Mouse (Mus musculus): ENCODE results near the gene Gm20388. TPM values are rescaled to one million over a fixed set of nuclear protein-coding genes. Genes with fewer than 3 reads are reported as not detected.

The Gm20388 gene
- total and polyA plus RNA-seq, 2 experiments from 2014 or later: 51.3 TPM; not detected in 1

DNA sequence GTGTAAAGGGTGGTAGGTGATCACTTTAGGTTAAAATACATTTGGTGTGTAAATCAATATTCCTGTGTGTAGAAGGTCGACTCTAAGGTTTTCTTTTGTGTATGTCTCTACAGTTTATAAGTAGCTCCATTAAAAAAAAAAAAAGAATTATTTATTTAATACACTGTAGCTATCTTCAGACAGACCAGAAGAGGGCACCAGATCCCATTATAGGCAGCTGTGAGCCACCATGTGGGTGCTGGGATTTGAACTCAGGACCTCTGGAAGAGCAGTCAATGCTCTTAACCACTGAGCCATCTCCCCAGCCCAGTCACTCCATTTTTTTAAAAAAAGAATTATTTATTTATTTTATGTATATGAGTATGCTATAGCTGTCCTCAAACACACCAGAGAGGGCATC, 3197.4 kb downstream of the Gm20388 start:
- ATAC-seq: no peak
- H3K27me3 ChIP-seq (ENCODE audit: insufficient read depth, low read length): no peaks in the 10 kb centered on the region
- no peak overlapping the region for H3K4me3 ChIP-seq (ENCODE audit: low read depth, low read length)
- TF ChIP-seq CTCF (IDR thresholded peaks at IDR 0.05; ENCODE audit: low read depth): 0 out of 2 replicates have a peak, but pooled peaks have one; percentile 23
- DNase-seq: no peak
- H3K9me3 ChIP-seq (ENCODE audit: low read length): no peaks in the 10 kb centered on the region
- H3K4me1 ChIP-seq (ENCODE audit: insufficient read depth): 0 out of 2 replicates have a peak, but pooled peaks cover 7% of the 10 kb centered on the region
- no peak overlapping the region for H3K4me2 ChIP-seq (ENCODE audit: low read depth)
- 71% methylated on average over 1 of the region's 1 CpGs for WGBS
- H3K9ac ChIP-seq: no peak overlapping the region
- H3K36me3 ChIP-seq (ENCODE audit: insufficient read depth): peaks cover 22% of the 10 kb centered on the region
- H3K27ac ChIP-seq (ENCODE audit: low read depth, low read length): no peak overlapping the region

DNA sequence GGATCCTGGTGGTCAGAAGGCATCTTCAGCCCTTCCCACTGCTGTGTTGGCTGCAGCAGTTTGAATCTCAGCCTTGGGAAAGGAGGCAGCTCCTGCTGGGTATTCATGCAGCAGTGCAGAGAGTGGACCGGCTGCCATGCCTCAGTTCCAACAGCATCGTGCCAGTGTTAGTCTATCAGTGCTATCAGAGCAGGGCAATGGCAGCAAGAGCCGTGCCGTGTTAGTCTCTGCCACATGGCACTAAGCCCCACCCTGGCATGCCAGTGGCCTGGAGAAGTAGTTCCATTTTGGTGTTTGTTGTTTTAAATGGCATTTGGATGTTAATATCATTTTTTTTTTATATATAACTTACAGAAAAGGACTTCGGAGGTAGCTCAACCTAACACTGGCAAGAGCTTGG, 3198.3 kb downstream of the Gm20388 start:
- WGBS: 84% methylated on average over 5 of the region's 5 CpGs
- H3K27me3 ChIP-seq (ENCODE audit: insufficient read depth, low read length): no peaks in the 10 kb centered on the region
- no peak overlapping the region for H3K4me2 ChIP-seq (ENCODE audit: low read depth)
- no peak for TF ChIP-seq CTCF (IDR thresholded peaks at IDR 0.05; ENCODE audit: low read depth)
- peaks cover 14% of the 10 kb centered on the region for H3K36me3 ChIP-seq (ENCODE audit: insufficient read depth)
- no peak for ATAC-seq
- no peak overlapping the region for H3K9ac ChIP-seq
- no peak overlapping the region for H3K4me3 ChIP-seq (ENCODE audit: low read depth, low read length)
- H3K4me1 ChIP-seq (ENCODE audit: insufficient read depth): no peaks in the 10 kb centered on the region
- no peak for DNase-seq
- no peaks in the 10 kb centered on the region for H3K9me3 ChIP-seq (ENCODE audit: low read length)
- no peak overlapping the region for H3K27ac ChIP-seq (ENCODE audit: low read depth, low read length)

DNA sequence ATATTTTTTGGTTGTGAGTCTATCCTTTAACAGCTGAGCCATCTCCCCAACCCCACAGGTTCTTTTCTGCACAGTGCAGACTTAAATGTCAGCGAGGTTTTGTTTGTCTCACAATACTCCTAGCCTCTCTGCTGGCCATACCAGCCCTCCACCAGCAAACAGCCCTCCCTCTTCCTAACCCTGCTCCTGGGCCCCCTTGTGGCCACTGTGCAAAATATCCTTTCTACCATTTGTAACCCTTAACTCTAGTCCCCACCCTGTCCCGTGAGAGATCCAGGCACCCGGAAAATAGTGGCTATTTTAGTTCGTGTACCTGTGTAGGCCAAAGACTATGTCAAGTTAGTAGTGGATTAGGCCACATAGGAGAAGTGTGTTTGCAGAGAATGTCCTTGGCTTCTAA, 3200.0 kb downstream of the Gm20388 start:
- H3K4me2 ChIP-seq (ENCODE audit: low read depth): no peak overlapping the region
- no peaks in the 10 kb centered on the region for H3K4me1 ChIP-seq (ENCODE audit: insufficient read depth)
- H3K9ac ChIP-seq: no peak overlapping the region
- H3K4me3 ChIP-seq (ENCODE audit: low read depth, low read length): no peak overlapping the region
- no peak overlapping the region for H3K27ac ChIP-seq (ENCODE audit: low read depth, low read length)
- H3K36me3 ChIP-seq (ENCODE audit: insufficient read depth): no peaks in the 10 kb centered on the region
- 0 out of 2 replicates have a peak, but pooled peaks cover 1% of the 10 kb centered on the region for H3K27me3 ChIP-seq (ENCODE audit: insufficient read depth, low read length)
- WGBS: 17% methylated on average over 4 of the region's 4 CpGs
- peak; percentile 71 for TF ChIP-seq CTCF (IDR thresholded peaks at IDR 0.05; ENCODE audit: low read depth)
- ATAC-seq: peak; percentile 75
- no peaks in the 10 kb centered on the region for H3K9me3 ChIP-seq (ENCODE audit: low read length)
- no peak for DNase-seq

DNA sequence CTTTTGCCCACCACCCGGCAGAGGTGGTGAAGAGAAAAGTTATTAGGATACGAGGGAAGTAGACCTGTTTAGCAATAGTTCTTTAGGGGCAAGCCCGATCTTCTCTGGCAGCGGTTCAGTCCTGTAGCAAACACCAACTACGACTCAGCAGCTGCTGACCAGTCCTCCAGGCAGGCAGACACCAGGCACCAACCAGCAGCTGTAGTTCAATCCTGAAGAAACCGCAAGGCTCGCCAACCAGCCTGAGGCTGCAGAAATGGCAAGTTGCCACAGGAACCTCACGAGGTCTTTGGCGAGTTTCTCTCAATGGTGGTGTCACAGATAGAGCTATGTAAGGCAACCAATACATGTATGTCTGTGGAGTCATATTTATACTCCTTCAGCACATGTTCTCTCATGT, 3202.3 kb downstream of the Gm20388 start:
- Histone ChIP-seq H3K27ac (ENCODE audit: low read depth, low read length) (no peak overlapping the region), H3K4me3 (ENCODE audit: low read depth, low read length) (no peak overlapping the region), H3K4me1 (ENCODE audit: insufficient read depth) (0 out of 2 replicates have a peak, but pooled peaks cover 4% of the 10 kb centered on the region), H3K36me3 (ENCODE audit: insufficient read depth) (no peaks in the 10 kb centered on the region), H3K27me3 (ENCODE audit: insufficient read depth, low read length) (peaks cover 20% of the 10 kb centered on the region; the same call in 1 of the 2 replicates), H3K9me3 (ENCODE audit: low read length) (no peaks in the 10 kb centered on the region), H3K9ac (no peak overlapping the region), H3K4me2 (ENCODE audit: low read depth) (no peak overlapping the region)
- DNase-seq: no peak
- WGBS: 76% methylated on average over 9 of the region's 9 CpGs
- no peak for TF ChIP-seq CTCF (IDR thresholded peaks at IDR 0.05; ENCODE audit: low read depth)
- ATAC-seq: no peak

DNA sequence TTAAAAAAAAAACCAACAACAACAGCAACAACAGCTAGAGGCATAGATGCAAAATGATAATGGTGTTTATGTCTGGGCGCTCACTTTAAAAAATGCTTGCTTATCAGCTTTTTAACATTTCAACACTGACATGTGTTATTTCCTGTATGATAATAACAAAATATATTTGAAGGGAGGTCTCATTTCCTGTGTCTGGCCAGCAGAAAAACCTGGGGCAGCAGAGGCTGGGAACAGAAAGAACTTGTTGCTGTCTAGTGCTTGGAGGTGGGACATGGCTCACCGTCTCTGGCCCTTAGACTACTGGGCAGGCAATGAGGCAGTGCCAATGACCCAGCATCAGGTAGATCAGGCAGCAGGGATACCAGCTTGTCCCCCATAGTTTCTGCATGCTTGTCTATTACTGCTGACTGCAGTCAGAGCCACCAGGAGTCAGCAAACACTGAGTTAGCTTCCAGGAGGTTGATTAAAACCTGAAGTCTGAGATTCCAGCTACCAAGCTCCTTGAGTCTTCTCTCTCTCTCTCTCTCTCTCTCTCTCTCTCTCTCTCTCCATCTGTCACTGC, 3203.3 kb downstream of the Gm20388 start:
- Histone ChIP-seq H3K9ac (no peak overlapping the region), H3K9me3 (ENCODE audit: low read length) (no peaks in the 10 kb centered on the region), H3K4me3 (ENCODE audit: low read depth, low read length) (no peak overlapping the region), H3K36me3 (ENCODE audit: insufficient read depth) (no peaks in the 10 kb centered on the region), H3K27me3 (ENCODE audit: insufficient read depth, low read length) (peaks cover 31% of the 10 kb centered on the region), H3K4me2 (ENCODE audit: low read depth) (no peak overlapping the region), H3K27ac (ENCODE audit: low read depth, low read length) (no peak overlapping the region), H3K4me1 (ENCODE audit: insufficient read depth) (0 out of 2 replicates have a peak, but pooled peaks cover 4% of the 10 kb centered on the region)
- WGBS: 69% methylated on average over 2 of the region's 2 CpGs
- ATAC-seq (no peak), DNase-seq (no peak)
- TF ChIP-seq CTCF (IDR thresholded peaks at IDR 0.05; ENCODE audit: low read depth): peak; percentile 54

DNA sequence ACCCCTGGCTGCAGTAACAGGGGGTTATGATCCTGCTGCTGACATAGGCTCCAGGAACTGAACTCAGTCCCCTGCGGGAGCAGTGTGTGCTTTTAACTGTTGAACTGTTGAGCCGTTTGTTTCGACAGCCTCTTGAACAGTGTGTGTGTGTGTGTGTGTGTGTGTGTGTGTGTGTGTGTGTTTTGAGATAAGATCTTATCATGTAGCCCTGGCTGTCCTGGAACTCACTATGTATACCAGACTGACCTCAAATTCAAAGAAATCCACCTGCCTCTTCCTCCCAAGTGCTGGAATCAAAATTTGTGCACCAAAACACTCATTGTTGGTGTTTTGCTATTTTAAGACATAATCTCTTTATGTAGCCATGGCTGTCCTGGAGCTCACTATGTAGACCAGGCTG, 3204.0 kb downstream of the Gm20388 start:
- Histone ChIP-seq H3K9me3 (ENCODE audit: low read length) (no peaks in the 10 kb centered on the region), H3K27me3 (ENCODE audit: insufficient read depth, low read length) (peaks cover 37% of the 10 kb centered on the region), H3K4me1 (ENCODE audit: insufficient read depth) (0 out of 2 replicates have a peak, but pooled peaks cover 4% of the 10 kb centered on the region), H3K9ac (no peak overlapping the region), H3K4me3 (ENCODE audit: low read depth, low read length) (no peak overlapping the region), H3K36me3 (ENCODE audit: insufficient read depth) (no peaks in the 10 kb centered on the region), H3K27ac (ENCODE audit: low read depth, low read length) (no peak overlapping the region), H3K4me2 (ENCODE audit: low read depth) (no peak overlapping the region)
- 74% methylated on average over 3 of the region's 3 CpGs for WGBS
- TF ChIP-seq CTCF (IDR thresholded peaks at IDR 0.05; ENCODE audit: low read depth): no peak
- ATAC-seq: no peak
- no peak for DNase-seq

DNA sequence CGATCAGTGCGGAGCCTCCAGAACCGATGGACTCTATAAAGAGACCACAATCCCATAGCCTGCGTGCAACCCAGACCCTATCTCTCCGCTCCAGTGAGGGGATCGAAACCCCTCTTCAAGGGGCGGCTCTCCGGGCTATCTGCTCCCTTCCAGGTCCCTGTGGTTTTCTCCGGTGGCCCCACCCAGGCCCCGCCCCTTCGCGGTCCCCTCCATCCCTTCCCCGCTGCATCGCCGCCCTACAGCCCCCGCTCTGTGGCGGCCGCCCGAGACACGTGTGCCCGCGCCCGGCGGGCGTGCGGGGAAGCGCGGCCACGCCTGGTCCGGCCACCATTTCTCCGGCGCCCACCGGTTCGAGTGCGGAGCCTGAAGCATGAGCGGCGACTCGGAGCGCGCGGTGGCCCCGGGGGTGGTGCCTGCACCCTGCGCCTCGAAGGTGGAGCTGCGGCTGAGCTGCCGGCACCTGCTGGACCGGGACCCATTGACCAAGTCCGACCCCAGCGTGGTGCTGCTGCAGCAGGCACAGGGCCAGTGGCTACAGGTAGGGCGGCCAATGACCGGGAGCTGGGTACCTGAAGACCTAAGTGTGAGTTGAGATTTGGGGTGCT, 3206.6 kb downstream of the Gm20388 start, which contains the start of gene Cpne7:
Gene Cpne7, plus strand, starts transcription at position 248 of the 605 bp plus-strand sequence.
- no peak within 1 kb of the TSS for H3K27ac ChIP-seq (ENCODE audit: low read depth, low read length)
- H3K4me1 ChIP-seq (ENCODE audit: insufficient read depth): 0 out of 2 replicates have a peak, but pooled peaks cover 4% of the 10 kb centered on the region
- WGBS: 1% methylated on average over 39 of the region's 51 CpGs
- TF ChIP-seq CTCF (IDR thresholded peaks at IDR 0.05; ENCODE audit: low read depth): no peak
- peak within 1 kb of the TSS; percentile 49 for H3K4me3 ChIP-seq (ENCODE audit: low read depth, low read length)
- H3K4me2 ChIP-seq (ENCODE audit: low read depth): peak within 1 kb of the TSS; percentile 75
- H3K9ac ChIP-seq: peak within 1 kb of the TSS; percentile 55
- peaks cover 37% of the 10 kb centered on the region for H3K27me3 ChIP-seq (ENCODE audit: insufficient read depth, low read length)
- no peaks in the 10 kb centered on the region for H3K36me3 ChIP-seq (ENCODE audit: insufficient read depth)
- DNase-seq: no peak
- peak; percentile 63 for ATAC-seq
- no peaks in the 10 kb centered on the region for H3K9me3 ChIP-seq (ENCODE audit: low read length)

Data from forebrain, postnatal 0 days (tissue).